Mouse (Mus musculus): ENCODE results near the gene Ormdl3. TPM values are rescaled to one million over a fixed set of nuclear protein-coding genes. Genes with fewer than 3 reads are reported as not detected.
A peak's percentile ranks its signal among the peaks of the same experiment; 100 is the strongest.

Ormdl3 gene
- polyA plus RNA-seq, 2 experiments = 12.9 to 76.8 TPM

DNA sequence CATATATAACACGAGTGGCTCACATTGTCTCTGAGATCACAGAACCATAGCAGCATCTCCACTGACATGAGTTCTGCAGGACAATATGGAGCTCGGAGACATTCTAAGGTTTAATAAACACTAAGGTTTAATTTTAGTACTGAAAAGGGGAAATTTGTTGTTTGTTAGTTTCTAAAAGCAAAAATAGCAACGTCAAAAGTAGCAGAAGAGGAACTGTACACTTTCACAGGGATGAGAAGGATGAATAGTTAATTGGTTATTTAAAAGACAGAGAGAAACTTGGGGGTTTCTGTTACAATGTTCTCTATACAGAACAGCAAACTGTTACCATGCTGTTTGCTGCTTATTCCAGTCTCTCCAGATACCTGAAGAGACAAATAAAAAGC is 39.9 kb downstream of the Ormdl3 start:
- no peak for DNase-seq (ENCODE audit: low spot score)
- H3K36me3 ChIP-seq (ENCODE audit: control insufficient read depth, insufficient read depth, low read length) = no peaks in the 10 kb centered on the region
- H3K27ac ChIP-seq (replicated peaks; ENCODE audit: low read depth, low read length) = no peak overlapping the region
- WGBS = 56% methylated on average over 3 of the region's 3 CpGs
- H3K9me3 ChIP-seq (ENCODE audit: control insufficient read depth, low read length) = no peaks in the 10 kb centered on the region
- H3K9ac ChIP-seq (ENCODE audit: low read depth, low read length, severe bottlenecking) = no peak overlapping the region
- ATAC-seq (ENCODE audit: low FRiP score, low read depth) = no peak
- peaks cover 5% of the 10 kb centered on the region; the same call in 1 of the 2 replicates for H3K4me1 ChIP-seq (ENCODE audit: control insufficient read depth, insufficient read depth, low read length)
- H3K4me2 ChIP-seq (replicated peaks; ENCODE audit: low read depth, low read length, severe bottlenecking) = no peak overlapping the region
- no peak for TF ChIP-seq POLR2A (IDR thresholded peaks at IDR 0.05; ENCODE audit: borderline replicate concordance, extremely low read depth, insufficient read depth, insufficient read length)
- H3K27me3 ChIP-seq (ENCODE audit: control insufficient read depth, insufficient read depth, low read length) = peaks cover 65% of the 10 kb centered on the region
- no peak overlapping the region for H3K4me3 ChIP-seq (replicated peaks; ENCODE audit: low read length)

DNA sequence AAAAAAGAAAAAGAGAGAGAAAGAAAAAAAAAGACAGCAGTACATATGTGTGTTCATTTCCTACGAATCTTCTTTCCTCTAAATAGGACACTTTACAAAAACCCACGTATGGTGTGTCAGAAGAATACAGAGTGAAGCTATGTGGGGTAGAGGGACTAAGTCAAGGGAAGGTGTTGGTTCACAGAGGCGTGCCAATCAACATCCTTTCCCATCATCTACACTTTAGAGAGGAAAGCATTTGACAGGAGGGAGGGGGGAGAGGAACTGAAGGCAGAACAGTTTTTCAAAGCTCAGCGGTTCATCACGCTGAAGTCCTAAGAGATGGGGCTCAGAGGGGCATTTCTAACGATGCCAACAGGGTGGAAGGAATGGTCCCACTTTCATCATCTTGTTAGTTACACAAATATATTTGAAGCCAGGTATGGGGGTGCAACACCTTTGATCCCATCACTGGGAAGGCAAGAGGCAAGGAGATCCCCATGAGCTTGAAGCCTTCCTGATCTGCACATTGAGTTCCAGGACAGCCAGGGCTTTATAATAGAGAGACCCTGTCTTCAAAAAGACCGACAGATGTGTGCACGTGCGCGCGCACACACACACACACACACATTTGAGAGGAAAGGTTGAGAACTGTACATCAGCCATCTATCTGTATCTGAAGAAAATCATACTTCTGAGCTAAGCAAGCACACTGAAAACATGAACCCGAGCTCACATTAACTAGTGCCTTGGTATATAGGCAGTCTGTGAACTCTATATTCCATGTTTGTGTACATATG is 40.5 kb downstream of the Ormdl3 start:
- Histone ChIP-seq H3K27me3 (ENCODE audit: control insufficient read depth, insufficient read depth, low read length) (peaks cover 66% of the 10 kb centered on the region), H3K9ac (ENCODE audit: low read depth, low read length, severe bottlenecking) (no peak overlapping the region), H3K4me1 (ENCODE audit: control insufficient read depth, insufficient read depth, low read length) (peaks cover 5% of the 10 kb centered on the region; the same call in 1 of the 2 replicates), H3K4me3 (replicated peaks; ENCODE audit: low read length) (no peak overlapping the region), H3K27ac (replicated peaks; ENCODE audit: low read depth, low read length) (no peak overlapping the region), H3K36me3 (ENCODE audit: control insufficient read depth, insufficient read depth, low read length) (no peaks in the 10 kb centered on the region), H3K9me3 (ENCODE audit: control insufficient read depth, low read length) (no peaks in the 10 kb centered on the region), H3K4me2 (replicated peaks; ENCODE audit: low read depth, low read length, severe bottlenecking) (no peak overlapping the region)
- no peak for DNase-seq (ENCODE audit: low spot score)
- no peak for ATAC-seq (ENCODE audit: low FRiP score, low read depth)
- TF ChIP-seq POLR2A (IDR thresholded peaks at IDR 0.05; ENCODE audit: borderline replicate concordance, extremely low read depth, insufficient read depth, insufficient read length) = no peak
- WGBS = 41% methylated on average over 12 of the region's 12 CpGs

DNA sequence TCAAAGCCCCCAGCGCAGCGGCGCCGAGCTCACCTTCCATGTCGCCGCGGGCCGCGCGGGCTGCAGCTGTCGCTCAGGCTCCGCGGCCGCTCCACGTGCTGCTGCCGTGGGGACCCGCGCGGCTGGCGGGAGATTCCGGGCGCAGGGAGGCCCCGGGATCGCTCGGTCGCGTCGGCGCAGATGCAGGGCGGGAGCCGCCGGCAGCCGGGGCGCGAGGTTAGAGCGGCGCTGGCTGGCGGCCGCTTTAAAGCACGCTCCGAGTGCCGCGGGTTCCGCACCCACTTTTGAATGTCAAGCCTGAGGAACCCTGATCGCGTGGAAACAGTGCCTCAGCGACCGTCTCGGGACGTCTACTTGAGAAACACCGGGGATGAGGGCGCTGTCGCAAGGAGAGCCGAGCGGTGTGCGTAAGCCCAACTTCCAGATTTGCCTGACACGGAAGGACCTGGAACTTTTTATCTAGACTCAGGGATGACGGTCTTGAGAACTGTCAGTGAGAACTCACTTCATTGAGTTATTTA is 41.4 kb downstream of the Ormdl3 start, which contains the start of gene Ikzf3:
TSS of gene Ikzf3 (minus strand) at position 321 of the 521 bp plus-strand sequence.
- TF ChIP-seq POLR2A (IDR thresholded peaks at IDR 0.05; ENCODE audit: borderline replicate concordance, extremely low read depth, insufficient read depth, insufficient read length) = no peak
- H3K4me2 ChIP-seq (replicated peaks; ENCODE audit: low read depth, low read length, severe bottlenecking) = peak within 1 kb of the TSS; percentile 93
- WGBS = 1% methylated on average over 48 of the region's 58 CpGs
- peaks cover 5% of the 10 kb centered on the region; the same call in 1 of the 2 replicates for H3K4me1 ChIP-seq (ENCODE audit: control insufficient read depth, insufficient read depth, low read length)
- peaks cover 72% of the 10 kb centered on the region for H3K27me3 ChIP-seq (ENCODE audit: control insufficient read depth, insufficient read depth, low read length)
- H3K9me3 ChIP-seq (ENCODE audit: control insufficient read depth, low read length) = no peaks in the 10 kb centered on the region
- ATAC-seq (ENCODE audit: low FRiP score, low read depth) = no peak
- no peak for DNase-seq (ENCODE audit: low spot score)
- no peaks in the 10 kb centered on the region for H3K36me3 ChIP-seq (ENCODE audit: control insufficient read depth, insufficient read depth, low read length)
- H3K4me3 ChIP-seq (replicated peaks; ENCODE audit: low read length) = peak within 1 kb of the TSS; percentile 46
- no peak within 1 kb of the TSS for H3K27ac ChIP-seq (replicated peaks; ENCODE audit: low read depth, low read length)
- H3K9ac ChIP-seq (ENCODE audit: low read depth, low read length, severe bottlenecking) = peak within 1 kb of the TSS; percentile 47

- H3K36me3 ChIP-seq (ENCODE audit: control insufficient read depth, insufficient read depth, low read length) = no peaks in the 10 kb centered on the region
- no peaks in the 10 kb centered on the region for H3K9me3 ChIP-seq (ENCODE audit: control insufficient read depth, low read length)
- peak overlapping the region; percentile 46 for H3K4me3 ChIP-seq (replicated peaks; ENCODE audit: low read length)
- H3K27ac ChIP-seq (replicated peaks; ENCODE audit: low read depth, low read length) = no peak overlapping the region
- whole genome bisulfite sequencing = 4% methylated on average over 16 of the region's 16 CpGs
- DNase-seq (ENCODE audit: low spot score) (no peak), ATAC-seq (ENCODE audit: low FRiP score, low read depth) (no peak)
- H3K9ac ChIP-seq (ENCODE audit: low read depth, low read length, severe bottlenecking) = peak overlapping the region; percentile 47; the same call in 1 of the 2 replicates
- TF ChIP-seq POLR2A (IDR thresholded peaks at IDR 0.05; ENCODE audit: borderline replicate concordance, extremely low read depth, insufficient read depth, insufficient read length) = no peak
- H3K4me1 ChIP-seq (ENCODE audit: control insufficient read depth, insufficient read depth, low read length) = no peaks in the 10 kb centered on the region
- peaks cover 68% of the 10 kb centered on the region for H3K27me3 ChIP-seq (ENCODE audit: control insufficient read depth, insufficient read depth, low read length)
- peak overlapping the region; percentile 93 for H3K4me2 ChIP-seq (replicated peaks; ENCODE audit: low read depth, low read length, severe bottlenecking)
Measured at GRCm38 (mm10) chr11:98544890-98545677, 42.1 kb downstream of the Ormdl3 start.

DNA sequence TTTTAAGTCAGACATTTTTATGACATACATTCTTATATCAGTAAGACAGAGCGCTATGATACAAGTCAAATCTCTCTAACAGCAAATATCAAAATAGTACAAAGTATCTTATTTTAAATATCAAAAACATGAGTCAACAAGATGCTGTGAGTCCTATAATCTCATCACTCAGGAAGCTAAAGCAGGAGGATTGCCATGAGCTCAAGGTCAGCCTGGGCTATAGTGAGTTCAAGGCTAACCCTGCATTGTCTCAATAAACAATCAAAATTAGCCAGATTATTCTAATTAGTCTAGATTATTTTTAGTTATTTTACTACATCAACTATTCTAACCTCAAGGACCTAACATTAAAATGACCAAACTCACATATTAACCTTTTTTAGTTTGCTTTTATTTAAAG is 43.8 kb downstream of the Ormdl3 start:
- ATAC-seq (ENCODE audit: low FRiP score, low read depth) (no peak), DNase-seq (ENCODE audit: low spot score) (no peak)
- H3K9ac ChIP-seq (ENCODE audit: low read depth, low read length, severe bottlenecking) = no peak overlapping the region
- no peak overlapping the region for H3K4me3 ChIP-seq (replicated peaks; ENCODE audit: low read length)
- no peaks in the 10 kb centered on the region for H3K36me3 ChIP-seq (ENCODE audit: control insufficient read depth, insufficient read depth, low read length)
- peaks cover 53% of the 10 kb centered on the region for H3K27me3 ChIP-seq (ENCODE audit: control insufficient read depth, insufficient read depth, low read length)
- H3K9me3 ChIP-seq (ENCODE audit: control insufficient read depth, low read length) = no peaks in the 10 kb centered on the region
- no peaks in the 10 kb centered on the region for H3K4me1 ChIP-seq (ENCODE audit: control insufficient read depth, insufficient read depth, low read length)
- no peak overlapping the region for H3K4me2 ChIP-seq (replicated peaks; ENCODE audit: low read depth, low read length, severe bottlenecking)
- H3K27ac ChIP-seq (replicated peaks; ENCODE audit: low read depth, low read length) = no peak overlapping the region
- no peak for TF ChIP-seq POLR2A (IDR thresholded peaks at IDR 0.05; ENCODE audit: borderline replicate concordance, extremely low read depth, insufficient read depth, insufficient read length)
- WGBS = 89% methylated on average over 1 of the region's 1 CpGs

All from limb, embryonic 14.5 days (tissue).